Mouse (Mus musculus): ENCODE data around the gene Fbxl21.

Fbxl21 gene

GRCm38 (mm10) chr13:56522081-56522820 lies at the start of gene Fbxl21:
Fbxl21 (plus strand) TSS chr13:56522472.
- peak; percentile 96 for DNase-seq

DNA sequence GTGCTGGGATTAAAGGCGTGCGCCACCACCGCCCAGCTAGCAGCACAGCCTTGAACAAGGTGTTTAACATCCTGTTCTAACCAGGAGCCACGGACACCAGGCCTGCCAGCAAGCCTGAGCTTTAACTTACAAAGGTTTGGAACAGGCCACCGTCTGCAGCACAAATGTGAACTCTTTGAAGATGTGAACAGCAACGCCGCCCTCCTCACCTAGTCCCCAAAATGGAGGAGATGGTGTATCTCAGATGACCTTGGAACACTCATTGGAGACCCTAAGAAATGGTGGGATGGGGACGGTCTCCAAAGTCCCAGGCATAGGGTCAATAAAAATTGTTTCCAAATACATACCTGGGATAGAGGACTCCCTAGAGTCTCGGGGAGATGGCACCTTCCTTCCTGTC lies 49.6 kb upstream of the Fbxl21 start:
- DNase-seq: no peak

DNA sequence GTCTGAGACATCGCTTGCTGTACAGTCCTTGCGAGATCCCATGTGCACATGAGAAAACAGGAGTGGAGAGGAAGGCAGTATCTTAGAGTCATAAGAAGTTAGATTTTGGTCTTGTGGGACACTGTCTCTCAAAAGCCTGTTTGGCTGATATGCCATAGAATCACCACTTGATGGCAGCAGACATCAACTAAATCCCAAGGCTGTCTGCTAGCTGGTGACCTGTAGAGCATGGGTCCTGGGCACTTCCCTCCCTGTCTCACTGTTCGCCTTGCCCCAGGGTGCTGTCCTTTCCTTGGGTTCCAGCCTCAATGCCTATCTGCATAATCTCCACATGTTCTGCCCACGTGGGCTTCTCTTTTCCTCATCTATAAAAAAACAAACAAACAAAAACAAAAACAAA lies 46.9 kb upstream of the Fbxl21 start:
- peak; percentile 29 for DNase-seq

DNA sequence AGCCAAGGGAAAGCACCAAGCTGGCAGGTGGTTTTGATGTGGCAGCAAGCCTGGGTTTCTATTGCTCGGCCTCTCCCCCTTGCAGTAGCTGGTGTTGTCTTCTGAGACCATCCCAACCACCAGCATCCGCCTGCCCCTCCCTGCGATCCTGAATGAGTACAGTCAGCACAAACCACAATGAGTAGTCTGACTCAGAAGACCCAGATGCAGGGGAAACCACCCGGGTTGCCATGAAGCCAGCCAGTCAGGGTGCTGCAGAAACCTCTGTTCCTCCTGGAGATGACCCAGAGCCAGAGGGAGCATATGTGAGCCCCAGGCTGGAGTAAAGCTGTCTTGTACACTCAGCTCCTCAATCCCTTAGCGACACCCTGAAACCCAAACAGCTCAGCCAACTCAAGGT lies 45.5 kb upstream of the Fbxl21 start:
- DNase-seq: no peak

DNA sequence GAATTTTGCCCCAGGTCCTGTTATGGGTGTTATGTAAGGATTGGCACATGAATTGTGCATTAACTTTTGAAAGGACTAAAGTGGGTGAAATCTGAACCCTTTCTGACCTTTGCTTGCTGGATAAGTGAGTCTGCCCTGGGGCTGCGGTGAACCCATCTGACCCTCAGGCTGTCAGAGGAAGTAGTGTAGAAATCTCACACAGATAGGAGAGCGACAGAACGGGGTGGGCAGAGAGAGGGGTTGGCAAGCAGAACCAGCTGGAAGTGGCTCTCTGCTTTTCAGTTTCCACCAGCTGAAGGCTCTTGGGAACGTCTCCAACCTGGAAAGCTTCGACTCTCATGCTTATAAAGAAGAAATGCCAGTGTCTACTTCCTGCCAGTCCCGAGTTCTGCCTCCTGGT lies 45.0 kb upstream of the Fbxl21 start:
- peak; percentile 34 for DNase-seq

- no peak for DNase-seq
Measured at GRCm38 (mm10) chr13:56478027-56478426, 44.2 kb upstream of the Fbxl21 start.

DNA sequence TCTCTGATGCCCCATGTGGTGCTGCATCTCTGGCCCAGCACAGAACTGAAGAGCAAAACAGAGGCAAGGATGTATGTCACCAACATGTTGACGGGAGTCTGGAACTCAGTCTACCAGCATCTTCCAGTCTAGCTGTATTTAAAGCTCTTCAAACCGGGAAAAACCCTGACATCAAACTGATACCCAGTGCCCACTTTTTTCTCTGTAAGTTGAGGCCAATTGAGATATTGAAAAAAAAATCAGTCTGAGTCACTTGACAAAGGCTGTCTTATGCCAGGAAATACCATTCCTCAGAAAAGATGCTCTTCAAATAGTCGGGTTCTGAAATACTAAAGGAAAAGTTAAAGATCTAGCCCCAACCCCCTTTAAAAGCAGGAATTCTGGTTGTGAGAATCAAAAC lies 40.1 kb upstream of the Fbxl21 start, which contains the start of gene Il9:
TSS of gene Il9 (minus strand) at position 101 of the 400 bp plus-strand sequence.
- no peak for DNase-seq

GRCm38 (mm10) chr13:56488012-56488411 lies 34.3 kb upstream of the Fbxl21 start:
- DNase-seq: no peak

DNA sequence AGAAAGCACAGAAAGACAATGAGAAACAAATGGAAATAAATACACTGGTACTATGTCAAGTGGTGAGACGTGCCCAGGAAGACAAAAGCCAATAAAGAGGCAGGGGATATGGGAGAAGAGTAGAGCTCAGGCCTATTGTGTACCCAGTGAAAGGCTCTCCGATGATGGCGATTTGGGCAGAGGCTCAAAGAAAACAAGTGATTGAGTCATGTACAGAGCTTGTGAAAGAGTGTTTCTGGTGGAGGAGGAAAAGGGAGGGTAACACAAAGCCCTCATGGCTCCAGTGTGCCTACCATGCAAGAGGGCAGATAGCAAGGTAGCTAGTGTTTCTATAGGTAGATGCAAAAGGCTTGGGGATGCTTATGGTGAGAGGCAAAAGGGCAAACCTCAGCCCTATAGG lies 27.8 kb upstream of the Fbxl21 start:
- no peak for DNase-seq

DNA sequence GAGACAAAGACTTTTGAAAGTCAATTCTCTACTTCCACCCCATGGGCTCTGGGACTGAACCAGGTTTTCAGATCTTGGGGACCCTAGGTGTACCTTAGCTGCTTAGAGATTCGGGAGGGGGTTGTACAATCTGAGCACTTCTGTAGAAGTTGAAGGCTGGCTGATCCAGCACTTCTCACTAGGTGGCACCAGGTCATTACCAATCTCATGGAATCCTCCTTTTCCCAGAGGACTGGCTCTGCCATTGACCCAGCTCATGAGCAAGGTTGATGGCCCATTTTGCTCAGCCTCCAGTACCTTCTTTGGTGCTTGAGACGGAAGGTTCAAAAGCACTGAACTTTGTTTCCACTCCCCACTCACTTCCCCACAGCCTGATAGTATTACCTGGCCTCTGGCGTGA lies 22.1 kb upstream of the Fbxl21 start:
- no peak for DNase-seq

DNA sequence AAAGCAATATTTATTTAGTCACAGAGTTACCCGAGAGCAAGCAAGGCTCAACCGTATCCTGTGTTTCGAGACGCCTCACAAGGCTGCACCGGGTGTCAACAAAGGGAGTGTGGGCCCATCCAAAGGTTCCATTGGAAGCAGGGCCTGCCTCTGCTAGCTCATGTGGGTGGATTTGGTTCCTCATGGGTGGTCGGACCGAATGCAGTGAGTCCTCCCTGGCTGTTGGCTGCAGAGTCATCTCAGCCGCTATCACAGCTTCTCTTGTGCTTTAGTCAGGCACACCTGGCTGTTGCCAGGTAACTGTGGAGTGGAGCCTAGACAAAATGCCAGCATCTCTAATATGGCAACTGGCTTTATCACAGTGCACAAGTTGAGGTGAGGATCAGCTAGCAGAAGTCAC lies 21.6 kb upstream of the Fbxl21 start:
- DNase-seq: no peak

- DNase-seq: no peak
Measured at GRCm38 (mm10) chr13:56501866-56502420, 20.3 kb upstream of the Fbxl21 start.

GRCm38 (mm10) chr13:56506871-56507496 lies 15.3 kb upstream of the Fbxl21 start:
- no peak for DNase-seq

- no peak for DNase-seq
Measured at GRCm38 (mm10) chr13:56509796-56510195, 12.5 kb upstream of the Fbxl21 start.

GRCm38 (mm10) chr13:56513595-56513994 lies 8.7 kb upstream of the Fbxl21 start:
- DNase-seq: no peak

GRCm38 (mm10) chr13:56516311-56516710 lies 6.0 kb upstream of the Fbxl21 start:
- no peak for DNase-seq

GRCm38 (mm10) chr13:56516816-56517215 lies 5.5 kb upstream of the Fbxl21 start:
- no peak for DNase-seq

DNA sequence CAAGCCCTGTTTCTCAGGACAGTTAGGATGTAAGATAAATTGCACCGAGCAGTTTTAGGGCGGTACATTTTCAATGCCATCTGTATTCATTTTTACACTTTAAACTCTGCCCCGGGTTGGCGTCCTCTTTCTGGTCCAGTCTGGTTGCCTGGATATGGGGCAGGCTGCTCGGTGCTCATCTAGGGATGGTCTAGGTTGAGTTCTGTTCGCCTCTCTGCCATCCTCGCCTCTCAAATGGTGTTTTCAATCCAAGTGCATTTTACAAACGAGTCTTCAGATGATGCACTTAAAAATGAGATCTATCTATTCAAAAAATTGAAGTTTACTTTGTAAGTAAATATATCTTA lies 522 bp downstream of the Fbxl21 start:
- DNase-seq: no peak

- DNase-seq: no peak
Measured at GRCm38 (mm10) chr13:56526871-56527270, 4.6 kb downstream of the Fbxl21 start.

- DNase-seq: no peak
Measured at GRCm38 (mm10) chr13:56527846-56528245, 5.6 kb downstream of the Fbxl21 start.

GRCm38 (mm10) chr13:56528281-56528680 lies 6.0 kb downstream of the Fbxl21 start:
- no peak for DNase-seq

DNA sequence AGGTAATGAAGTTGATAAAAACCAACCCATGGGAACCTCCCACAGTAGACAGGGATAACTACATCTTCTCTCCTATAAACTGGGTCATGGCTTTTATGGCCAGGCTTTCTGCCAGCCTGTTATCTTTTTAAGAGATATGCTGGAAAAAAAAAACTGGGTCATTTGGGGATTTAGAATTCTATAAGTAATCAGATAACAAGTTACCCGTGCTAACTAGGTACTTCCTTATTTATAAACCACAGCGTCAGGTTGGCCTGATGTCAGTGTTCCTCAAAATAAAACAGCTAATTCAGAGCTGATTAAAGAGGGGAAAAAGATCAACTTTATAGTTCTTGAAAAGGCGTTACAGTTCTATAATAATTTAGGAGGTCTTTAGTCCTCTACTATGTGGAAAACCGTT lies 6.8 kb downstream of the Fbxl21 start:
- no peak for DNase-seq

- DNase-seq: no peak
Measured at GRCm38 (mm10) chr13:56529685-56530084, 7.4 kb downstream of the Fbxl21 start.

DNA sequence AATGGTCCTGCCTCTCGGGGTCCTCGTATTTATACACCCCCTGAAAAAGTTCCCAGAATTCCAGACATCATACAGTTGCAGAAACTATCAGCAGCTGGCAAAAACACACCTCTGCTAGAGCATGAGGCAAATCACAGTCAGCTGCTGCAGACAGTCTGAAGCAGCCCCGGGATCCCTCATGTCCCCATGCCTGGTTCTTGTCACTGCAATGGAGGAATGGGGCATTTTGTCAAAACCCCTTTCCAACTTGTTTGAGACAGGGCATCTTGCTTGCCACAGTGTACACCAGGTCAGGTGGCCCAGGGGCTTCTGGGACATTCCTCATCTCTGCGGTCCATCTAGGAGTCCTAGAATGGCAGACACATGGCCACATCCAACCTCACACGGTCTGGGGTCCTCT lies 12.7 kb downstream of the Fbxl21 start:
- no peak for DNase-seq

All from right cerebral cortex, adult 18-20 months (tissue).